Mouse (Mus musculus) lung, embryonic 15.5 days (tissue): ENCODE measurements at regions not wholly inside any gene's neighbourhood (a gene's known extent, or its start where the extent isn't known, plus 50 kb on each side); places are given as distances from the start of the nearest gene placed in this dataset.

Experiments
- ATAC-seq: fragments of 200-750 bp; cut with Nextera tagmentation; 2 replicates; pipeline ENCODE4 v1.8.0; 2017; ENCODE audit warnings: moderate number of reproducible peaks, borderline replicate concordance; ENCODE audit not compliant: low FRiP score, low TSS enrichment; ENCODE audit errors: extremely low read depth
- H3K27ac ChIP-seq: fragments of 300-500 bp; sonication (generic); 2 replicates; pipeline ENCODE4 v1.5.1; 2015; ENCODE audit warnings: moderate library complexity, mild to moderate bottlenecking, inconsistent platforms
- H3K27me3 ChIP-seq: fragments of 300-500 bp; sonication (generic); 2 replicates; pipeline ENCODE4 v1.6.1; 2015; ENCODE audit warnings: inconsistent platforms
- H3K36me3 ChIP-seq: fragments of 300-500 bp; sonication (generic); 2 replicates; pipeline ENCODE4 v1.6.1; 2015; ENCODE audit warnings: inconsistent platforms
- H3K4me1 ChIP-seq: fragments of 300-500 bp; sonication (generic); 2 replicates; pipeline ENCODE4 v1.6.1; 2015; ENCODE audit warnings: inconsistent platforms
- H3K4me2 ChIP-seq: fragments of 300-500 bp; sonication (generic); 2 replicates; pipeline ENCODE4 v1.6.1; 2015; ENCODE audit warnings: inconsistent platforms, mild to moderate bottlenecking, moderate library complexity
- H3K4me3 ChIP-seq: fragments of 300-500 bp; sonication (generic); 2 replicates; pipeline ENCODE4 v1.5.1; 2015; ENCODE audit warnings: mild to moderate bottlenecking, inconsistent platforms
- H3K9ac ChIP-seq: fragments of 300-500 bp; sonication (generic); 2 replicates; pipeline ENCODE4 v1.6.1; 2015; ENCODE audit warnings: inconsistent platforms
- H3K9me3 ChIP-seq: fragments of 300-500 bp; sonication (generic); 2 replicates; pipeline ENCODE4 v1.6.1; 2016; ENCODE audit warnings: inconsistent platforms
- WGBS: fragments of 180-500 bp; shearing (Covaris S2); methylation state at CpG from one replicate; pipeline ENCODE4 v1.1.7; 2015; 5-methylcytosine and 5-hydroxymethylcytosine counted together

GRCm38 (mm10) chr2:133614672-133615071 lies 62.7 kb downstream of the Bmp2 start:
- H3K36me3 ChIP-seq: no peaks in the 10 kb centered on the region
- H3K4me3 ChIP-seq: no peak overlapping the region
- H3K9me3 ChIP-seq: no peaks in the 10 kb centered on the region
- ATAC-seq: no peak
- H3K4me2 ChIP-seq: no peak overlapping the region
- WGBS: 31% methylated on average over 4 of the region's 4 CpGs
- no peak overlapping the region for H3K9ac ChIP-seq
- no peaks in the 10 kb centered on the region for H3K4me1 ChIP-seq
- no peak overlapping the region for H3K27ac ChIP-seq
- H3K27me3 ChIP-seq: no peaks in the 10 kb centered on the region

GRCm38 (mm10) chr2:133615299-133615698 lies 63.3 kb downstream of the Bmp2 start:
- H3K4me2 ChIP-seq: no peak overlapping the region
- ATAC-seq: no peak
- H3K4me1 ChIP-seq: no peaks in the 10 kb centered on the region
- 75% methylated on average over 3 of the region's 3 CpGs for WGBS
- H3K27me3 ChIP-seq: no peaks in the 10 kb centered on the region
- H3K9ac ChIP-seq: no peak overlapping the region
- H3K27ac ChIP-seq: no peak overlapping the region
- no peak overlapping the region for H3K4me3 ChIP-seq
- H3K9me3 ChIP-seq: no peaks in the 10 kb centered on the region
- no peaks in the 10 kb centered on the region for H3K36me3 ChIP-seq

GRCm38 (mm10) chr2:133617317-133617835 lies 65.4 kb downstream of the Bmp2 start:
- Histone ChIP-seq H3K9me3 (no peaks in the 10 kb centered on the region), H3K27ac (no peak overlapping the region), H3K4me3 (no peak overlapping the region), H3K27me3 (no peaks in the 10 kb centered on the region), H3K36me3 (no peaks in the 10 kb centered on the region), H3K4me1 (no peaks in the 10 kb centered on the region), H3K4me2 (no peak overlapping the region), H3K9ac (no peak overlapping the region)
- 45% methylated on average over 3 of the region's 3 CpGs for WGBS
- no peak for ATAC-seq

GRCm38 (mm10) chr2:133622523-133622922 lies 70.6 kb downstream of the Bmp2 start:
- Histone ChIP-seq H3K27ac (no peak overlapping the region), H3K4me1 (peaks cover 3% of the 10 kb centered on the region; the same call in 1 of the 2 replicates), H3K4me3 (no peak overlapping the region), H3K36me3 (no peaks in the 10 kb centered on the region), H3K9ac (no peak overlapping the region), H3K9me3 (no peaks in the 10 kb centered on the region), H3K27me3 (no peaks in the 10 kb centered on the region), H3K4me2 (no peak overlapping the region)
- 13% methylated on average over 2 of the region's 2 CpGs for whole genome bisulfite sequencing
- ATAC-seq: no peak

- no peaks in the 10 kb centered on the region for H3K27me3 ChIP-seq
- no peaks in the 10 kb centered on the region for H3K36me3 ChIP-seq
- WGBS: 5% methylated on average over 2 of the region's 2 CpGs
- H3K27ac ChIP-seq: no peak overlapping the region
- no peak overlapping the region for H3K4me3 ChIP-seq
- no peak overlapping the region for H3K9ac ChIP-seq
- H3K4me1 ChIP-seq: peaks cover 3% of the 10 kb centered on the region; the same call in 1 of the 2 replicates
- no peaks in the 10 kb centered on the region for H3K9me3 ChIP-seq
- no peak; the same call in 1 of the 2 replicates for ATAC-seq
- H3K4me2 ChIP-seq: no peak overlapping the region
These were observed 73.6 kb downstream of the Bmp2 start for GRCm38 (mm10) chr2:133625542-133625941.

- ATAC-seq: no peak
- WGBS: 88% methylated on average over 6 of the region's 6 CpGs
- H3K4me1 ChIP-seq: peaks cover 3% of the 10 kb centered on the region; the same call in 1 of the 2 replicates
- no peak overlapping the region for H3K4me3 ChIP-seq
- H3K27me3 ChIP-seq: no peaks in the 10 kb centered on the region
- no peaks in the 10 kb centered on the region for H3K36me3 ChIP-seq
- H3K4me2 ChIP-seq: no peak overlapping the region
- H3K27ac ChIP-seq: no peak overlapping the region
- H3K9me3 ChIP-seq: no peaks in the 10 kb centered on the region
- H3K9ac ChIP-seq: no peak overlapping the region
These were observed 76.9 kb downstream of the Bmp2 start for GRCm38 (mm10) chr2:133628874-133629273.

GRCm38 (mm10) chr2:133635434-133635833 lies 83.5 kb downstream of the Bmp2 start:
- H3K4me2 ChIP-seq: no peak overlapping the region
- ATAC-seq: peak; percentile 52; the same call in 1 of the 2 replicates
- no peak overlapping the region for H3K27ac ChIP-seq
- no peaks in the 10 kb centered on the region for H3K4me1 ChIP-seq
- no peaks in the 10 kb centered on the region for H3K36me3 ChIP-seq
- no peaks in the 10 kb centered on the region for H3K9me3 ChIP-seq
- H3K4me3 ChIP-seq: no peak overlapping the region
- 0% methylated on average over 1 of the region's 1 CpGs for WGBS
- H3K27me3 ChIP-seq: no peaks in the 10 kb centered on the region
- no peak overlapping the region for H3K9ac ChIP-seq

GRCm38 (mm10) chr2:133649874-133650481 lies 98.0 kb downstream of the Bmp2 start:
- WGBS: 88% methylated on average over 6 of the region's 6 CpGs
- ATAC-seq: no peak
- no peaks in the 10 kb centered on the region; the same call in 1 of the 2 replicates for H3K4me1 ChIP-seq
- no peak overlapping the region for H3K4me2 ChIP-seq
- H3K4me3 ChIP-seq: no peak overlapping the region
- H3K27ac ChIP-seq: no peak overlapping the region
- H3K27me3 ChIP-seq: no peaks in the 10 kb centered on the region
- H3K9ac ChIP-seq: no peak overlapping the region
- no peaks in the 10 kb centered on the region for H3K36me3 ChIP-seq
- H3K9me3 ChIP-seq: no peaks in the 10 kb centered on the region

- Histone ChIP-seq H3K4me1 (no peaks in the 10 kb centered on the region), H3K36me3 (no peaks in the 10 kb centered on the region), H3K9ac (no peak overlapping the region), H3K4me3 (no peak overlapping the region), H3K27ac (no peak overlapping the region), H3K27me3 (no peaks in the 10 kb centered on the region), H3K9me3 (no peaks in the 10 kb centered on the region), H3K4me2 (no peak overlapping the region)
- 81% methylated on average over 9 of the region's 9 CpGs for WGBS
- ATAC-seq: no peak
These were observed 114.5 kb downstream of the Bmp2 start for GRCm38 (mm10) chr2:133666331-133667054.

GRCm38 (mm10) chr2:133667055-133667395 lies 115.1 kb downstream of the Bmp2 start:
- Histone ChIP-seq H3K9ac (no peak overlapping the region), H3K9me3 (no peaks in the 10 kb centered on the region), H3K36me3 (no peaks in the 10 kb centered on the region), H3K27me3 (no peaks in the 10 kb centered on the region), H3K4me1 (no peaks in the 10 kb centered on the region), H3K27ac (no peak overlapping the region), H3K4me2 (no peak overlapping the region), H3K4me3 (no peak overlapping the region)
- no peak for ATAC-seq
- 62% methylated on average over 3 of the region's 3 CpGs for WGBS

GRCm38 (mm10) chr2:133669821-133670220 lies 117.9 kb downstream of the Bmp2 start:
- Histone ChIP-seq H3K36me3 (no peaks in the 10 kb centered on the region), H3K4me3 (no peak overlapping the region), H3K27ac (no peak overlapping the region), H3K9ac (no peak overlapping the region), H3K9me3 (no peaks in the 10 kb centered on the region), H3K27me3 (no peaks in the 10 kb centered on the region), H3K4me1 (no peaks in the 10 kb centered on the region), H3K4me2 (no peak overlapping the region)
- no peak for ATAC-seq
- WGBS: 42% methylated on average over 2 of the region's 2 CpGs

GRCm38 (mm10) chr2:133671528-133671927 lies 119.6 kb downstream of the Bmp2 start:
- Histone ChIP-seq H3K27ac (no peak overlapping the region), H3K27me3 (no peaks in the 10 kb centered on the region), H3K9ac (no peak overlapping the region), H3K4me3 (no peak overlapping the region), H3K4me1 (no peaks in the 10 kb centered on the region), H3K9me3 (no peaks in the 10 kb centered on the region), H3K4me2 (no peak overlapping the region), H3K36me3 (no peaks in the 10 kb centered on the region)
- WGBS: 67% methylated on average over 4 of the region's 4 CpGs
- no peak for ATAC-seq
